Mouse (Mus musculus) left cerebral cortex, postnatal 10 days (tissue): ENCODE measurements around the gene Kcnj5. TPM values are rescaled to one million over a fixed set of nuclear protein-coding genes. Genes with fewer than 3 reads are reported as not detected.

Experiments used
- DNase-seq, 2 experiments: peaks; one replicate each; pipeline ENCODE4 v3.0.0; 2021 to 2022; ENCODE audit warnings: low spot score in 2 of 2, mixed read lengths in 1 of 2; ENCODE audit errors: extremely low spot score in 1 of 2
- intact Hi-C: fragments of 180-260 bp; cut with DNase I; formaldehyde crosslinking; loops from one replicate; pipeline ENCODE4 v1.15.1; 2025
- total RNA-seq, 2 experiments: library from RNA; stranded (reverse); gene quantifications; 2 replicates each; pipeline ENCODE4 v1.2.3; 2021

Gene Kcnj5
- total RNA-seq, 2 experiments from 2014 or later: 1.6 to 1.7 TPM

DNA sequence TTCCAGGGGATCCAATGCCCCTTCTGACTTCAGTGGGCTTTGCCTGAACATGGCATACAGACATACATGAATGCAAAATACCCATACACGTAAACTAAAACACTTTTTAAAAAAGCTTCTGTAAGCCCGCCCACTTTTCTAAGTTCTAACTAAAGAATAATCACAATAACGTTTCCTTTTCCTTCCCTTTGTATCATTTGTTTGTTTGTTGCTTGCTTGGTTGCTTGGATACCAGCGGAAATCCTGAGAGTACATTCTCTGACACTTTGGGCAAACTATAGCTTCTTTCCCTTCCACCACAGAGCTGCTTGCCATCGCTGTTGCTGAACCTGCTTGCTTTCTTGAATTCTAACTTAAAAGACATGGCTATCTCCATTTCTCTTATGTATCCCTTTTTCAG, 13.0 kb downstream of the Kcnj5 start:
- no peak for DNase-seq

DNA sequence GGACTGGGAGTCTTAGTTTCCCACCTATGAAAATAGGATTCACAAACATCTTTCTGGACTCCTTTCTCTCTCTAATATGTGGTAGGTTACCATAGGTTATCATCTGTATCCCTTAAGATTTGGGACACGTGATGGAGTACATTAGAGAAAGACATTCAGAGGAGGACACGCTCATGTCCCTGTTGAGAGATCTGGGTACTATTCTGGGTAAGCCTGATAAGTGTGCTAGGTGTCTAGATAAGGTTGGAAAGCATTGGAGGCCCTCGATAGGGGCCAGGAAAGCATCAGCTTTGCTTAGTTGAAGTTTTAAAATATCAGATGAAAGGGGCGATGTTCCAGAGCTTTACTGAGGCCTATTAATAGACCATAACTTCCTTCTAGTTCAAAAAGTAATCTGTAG, 15.4 kb downstream of the Kcnj5 start:
- intact Hi-C loops: no loop called here
- no peak for DNase-seq

More for the DNA sequence above, 13.0 kb downstream of the Kcnj5 start:
- intact Hi-C loops: no loop called here

DNA sequence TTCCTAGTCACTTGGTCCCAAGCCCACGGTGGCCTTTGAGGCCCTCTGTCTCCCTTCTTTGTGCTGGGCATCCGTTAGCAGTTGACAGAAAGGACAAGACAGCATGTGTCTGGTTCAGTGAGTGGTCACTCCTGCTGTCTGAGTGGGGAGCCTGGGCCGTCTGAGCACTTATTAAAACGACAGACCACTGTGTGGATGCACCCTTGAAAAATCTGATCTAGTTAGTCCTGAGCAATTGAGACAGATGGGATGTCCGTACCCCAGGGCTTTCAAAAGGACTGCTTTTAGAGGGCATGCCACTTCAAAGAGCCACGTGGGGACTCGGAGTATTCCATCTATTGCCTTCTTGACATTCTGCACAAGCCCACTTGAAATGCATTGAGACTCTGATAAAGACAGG, 20.5 kb downstream of the Kcnj5 start:
- intact Hi-C loops: no loop called here
- DNase-seq: no peak

DNA sequence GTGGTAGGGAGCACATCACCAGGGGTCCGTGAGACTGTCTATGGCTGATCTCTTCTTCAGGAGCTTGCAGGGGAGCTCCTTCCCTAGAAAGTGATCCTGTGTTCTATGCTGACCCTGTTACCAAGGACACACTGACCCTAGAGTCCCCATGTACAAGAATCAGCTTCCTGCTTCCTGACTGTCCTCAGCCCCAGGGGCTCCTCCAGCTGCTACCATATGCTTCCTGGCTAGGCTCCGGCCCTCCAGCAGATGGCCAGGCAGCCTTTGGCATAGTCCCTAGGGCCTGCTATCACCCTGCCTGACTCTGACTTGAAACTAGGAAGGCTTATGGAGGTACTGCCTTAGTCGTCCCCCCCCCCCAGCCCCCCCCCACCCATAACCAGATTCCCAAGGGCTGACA, 24.0 kb downstream of the Kcnj5 start:
- DNase-seq: peak in 1 of 2 experiments; percentile 33
- intact Hi-C loops: no loop called here

DNA sequence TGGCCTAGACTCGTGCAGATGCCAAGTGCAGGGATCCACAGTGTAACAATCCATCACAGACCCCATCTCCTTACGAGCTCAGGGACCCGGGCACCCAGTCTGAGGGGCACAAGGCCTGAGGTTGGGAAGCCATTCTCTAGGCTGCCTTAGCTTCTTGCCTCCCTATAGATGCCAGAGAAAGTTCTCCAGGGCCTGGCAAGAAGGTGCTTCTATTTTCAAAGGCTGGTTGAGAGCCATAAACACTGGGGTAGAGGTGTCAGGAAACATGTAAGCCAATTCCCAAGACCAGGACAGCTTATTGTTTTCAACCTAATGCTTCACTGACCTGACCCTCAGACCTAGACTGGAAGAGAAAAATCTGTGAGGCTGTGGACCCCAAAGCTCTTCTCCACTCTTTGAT, 28.2 kb downstream of the Kcnj5 start:
- no peak for DNase-seq
- intact Hi-C loops: no loop called here

DNA sequence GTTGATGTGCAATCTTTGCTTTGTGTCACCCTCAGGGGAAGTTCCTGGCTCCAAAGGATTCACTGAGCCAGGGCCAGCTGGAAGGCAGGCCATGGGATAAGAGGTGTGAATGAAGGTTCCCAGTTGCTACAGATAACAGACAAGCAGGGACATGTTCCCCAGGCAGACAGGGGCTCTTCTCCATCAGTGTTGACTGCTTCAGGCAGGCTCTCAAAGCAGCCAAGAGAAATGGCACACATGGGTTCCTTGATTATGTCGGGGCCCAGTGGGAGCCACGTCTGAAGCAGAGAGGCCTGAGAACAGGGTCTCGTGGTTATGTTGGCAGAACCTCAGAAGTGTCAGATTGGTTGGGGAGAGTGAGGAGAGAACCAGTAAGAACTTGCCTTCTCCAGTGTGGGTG, 30.1 kb downstream of the Kcnj5 start:
- intact Hi-C loops: no loop called here
- no peak for DNase-seq

DNA sequence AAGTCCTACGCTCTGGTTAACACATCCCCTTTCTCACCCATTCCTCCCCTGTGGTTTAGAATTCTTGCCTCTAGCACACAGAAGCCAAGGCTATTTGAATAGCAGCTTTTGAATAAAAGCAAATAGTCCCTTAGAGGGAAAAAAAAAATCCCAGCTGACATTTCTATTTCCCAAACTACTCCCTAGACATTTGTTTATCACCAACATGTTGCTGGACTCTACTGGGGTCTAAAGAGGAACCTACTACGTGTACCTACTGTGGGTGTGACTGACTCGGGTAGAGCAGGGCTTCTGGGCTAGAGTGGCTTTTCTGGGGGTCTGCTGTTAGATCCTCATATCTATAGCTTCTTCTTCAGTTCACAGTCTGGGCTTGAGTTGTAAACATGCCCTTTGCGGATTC, 31.9 kb downstream of the Kcnj5 start:
- intact Hi-C loops: no loop called here
- DNase-seq: no peak

DNA sequence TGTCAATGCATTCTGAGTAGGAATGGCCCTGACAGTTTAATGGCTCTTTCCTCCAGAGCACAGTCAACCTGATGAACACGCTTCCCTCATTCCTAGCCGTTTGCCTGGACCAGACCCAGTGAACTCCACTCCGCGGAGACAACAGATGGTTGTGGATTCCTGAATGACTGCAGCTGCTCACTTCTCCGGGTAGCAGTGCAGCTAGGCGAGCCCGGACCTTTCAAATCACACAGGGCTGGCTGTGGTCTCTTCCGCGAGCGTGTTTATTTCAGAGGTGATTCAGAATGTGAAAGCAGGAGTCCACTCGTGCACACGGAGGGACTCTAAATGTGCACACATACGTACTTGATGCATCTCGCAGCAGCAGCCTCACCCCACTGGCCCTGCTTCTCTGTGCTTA, 32.4 kb downstream of the Kcnj5 start:
- no peak for DNase-seq

DNA sequence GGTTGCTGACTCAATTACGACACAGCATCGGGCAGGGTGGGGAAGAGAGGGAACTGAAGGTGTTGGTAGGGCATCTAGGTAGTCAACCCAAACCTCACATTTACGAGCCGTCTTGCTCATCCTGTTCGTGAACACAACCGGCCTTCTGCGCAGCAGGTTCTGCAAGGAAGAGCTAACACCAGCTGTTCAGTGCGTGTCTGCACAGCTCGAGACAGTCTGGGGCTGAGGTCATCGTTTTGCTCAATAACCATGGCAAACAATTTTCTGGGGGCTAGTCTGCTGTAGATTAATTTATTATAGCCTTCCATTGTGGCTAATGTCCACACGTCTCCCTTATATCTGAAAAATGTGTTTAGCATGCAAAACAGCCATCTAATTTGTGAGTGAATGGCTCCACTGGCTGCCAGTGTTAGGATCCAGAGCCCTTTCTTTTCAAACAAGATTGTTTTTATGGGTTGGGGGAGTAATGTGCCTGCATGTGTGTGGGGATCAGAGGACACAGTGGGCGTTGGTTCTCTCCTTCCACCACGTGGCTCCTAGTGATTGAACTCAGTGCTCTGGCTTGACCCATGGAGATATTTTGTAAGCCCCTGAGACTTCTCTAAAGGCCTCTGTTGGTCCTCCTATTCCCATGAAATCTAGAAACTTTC, 41.5 kb downstream of the Kcnj5 start:
- intact Hi-C loops: no loop called here

More for the DNA sequence above, 32.4 kb downstream of the Kcnj5 start:
- intact Hi-C loops: no loop called here

DNA sequence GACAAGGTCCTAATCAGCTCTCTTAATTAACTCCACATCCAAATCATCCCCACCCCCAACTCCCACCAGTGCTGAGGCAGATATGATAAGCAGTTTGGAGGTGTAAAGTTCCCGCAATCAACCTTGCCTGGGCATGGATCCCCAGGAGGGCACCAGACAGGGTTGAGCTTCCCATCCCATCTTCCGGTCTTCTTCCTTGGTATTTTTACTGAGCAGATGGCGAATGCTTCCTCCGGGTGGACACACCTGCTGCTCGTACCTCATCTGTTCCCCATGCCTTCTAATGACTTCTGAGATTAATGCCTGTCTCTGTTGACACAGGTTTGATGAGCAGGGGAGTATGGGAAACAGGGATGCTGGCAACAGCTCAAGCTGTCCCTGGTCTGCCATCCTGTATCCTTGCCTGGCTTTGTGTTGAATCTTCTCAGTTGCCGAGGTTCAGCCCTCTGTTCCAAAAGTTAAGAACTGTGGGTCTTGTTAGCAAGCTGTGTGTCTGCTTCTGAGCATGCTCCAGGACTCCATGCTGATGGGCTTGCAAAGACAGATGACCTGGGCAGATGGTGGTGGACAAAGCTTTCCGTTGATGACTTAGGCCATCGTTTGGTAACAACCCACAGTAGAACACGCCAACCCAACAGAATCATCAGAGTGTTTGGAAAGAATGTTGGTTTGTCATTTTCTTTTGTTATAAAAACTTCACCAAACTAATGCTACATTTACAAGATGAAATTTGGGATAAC, 48.9 kb downstream of the Kcnj5 start:
- no peak for DNase-seq
- intact Hi-C loops: no loop called here

More for the DNA sequence above, 41.5 kb downstream of the Kcnj5 start:
- DNase-seq: no peak

DNA sequence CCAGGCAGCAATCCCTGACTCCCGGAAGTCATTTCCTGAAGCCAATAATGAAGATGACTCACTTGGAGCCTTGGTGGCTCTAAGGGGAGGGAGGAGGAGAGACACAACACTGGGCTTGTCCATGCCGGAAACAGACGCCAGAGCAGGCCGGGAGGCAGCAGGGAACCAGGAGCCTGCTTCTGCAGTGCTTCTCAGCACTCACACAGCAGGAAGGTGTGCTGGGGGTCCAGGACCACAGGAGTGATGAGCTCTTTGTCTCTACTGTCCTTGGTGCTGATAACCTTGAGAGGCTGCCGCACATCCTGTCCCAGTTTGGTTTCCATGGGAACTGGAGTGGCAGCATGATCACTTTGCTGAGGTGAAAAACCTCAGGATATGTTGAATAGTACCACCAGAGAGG, 51.5 kb downstream of the Kcnj5 start:
- intact Hi-C loops: no loop called here
- no peak for DNase-seq

DNA sequence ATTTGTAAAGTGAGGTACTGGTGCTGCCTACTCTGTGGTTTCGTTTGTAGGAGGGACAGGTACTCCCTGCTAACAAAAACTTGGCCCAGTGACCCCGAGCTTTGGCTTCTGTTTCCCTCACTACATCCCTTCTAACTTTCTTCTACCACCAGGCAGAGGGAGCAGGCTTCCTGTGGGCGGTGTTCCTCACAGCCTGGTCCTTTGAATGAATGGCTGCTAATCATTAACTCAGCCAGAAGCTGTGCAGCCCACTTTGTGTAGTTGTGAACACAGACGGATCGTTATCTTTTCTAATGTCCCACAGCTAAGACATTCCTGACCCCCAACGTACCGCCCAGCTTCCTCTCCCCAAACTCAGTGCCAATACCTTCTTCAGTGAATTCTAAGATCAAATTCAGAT, 52.5 kb downstream of the Kcnj5 start:
- intact Hi-C loops: no loop called here
- no peak for DNase-seq

DNA sequence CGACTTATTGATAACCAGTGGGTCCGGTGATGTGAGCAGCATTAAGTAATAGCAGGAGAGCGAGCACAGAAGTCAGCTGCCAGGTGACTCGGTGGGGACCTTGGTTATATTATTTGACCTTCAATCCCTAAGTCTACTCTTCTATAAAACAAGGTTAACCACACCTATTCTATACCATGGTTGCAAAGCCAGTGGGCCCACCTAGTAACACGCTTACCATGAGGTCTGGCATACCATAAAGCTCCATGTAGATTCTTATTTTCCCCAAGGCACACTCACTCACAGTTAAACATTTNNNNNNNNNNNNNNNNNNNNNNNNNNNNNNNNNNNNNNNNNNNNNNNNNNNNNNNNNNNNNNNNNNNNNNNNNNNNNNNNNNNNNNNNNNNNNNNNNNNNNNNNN, 60.6 kb downstream of the Kcnj5 start:
- intact Hi-C loops: no loop called here
- DNase-seq: no peak

DNA sequence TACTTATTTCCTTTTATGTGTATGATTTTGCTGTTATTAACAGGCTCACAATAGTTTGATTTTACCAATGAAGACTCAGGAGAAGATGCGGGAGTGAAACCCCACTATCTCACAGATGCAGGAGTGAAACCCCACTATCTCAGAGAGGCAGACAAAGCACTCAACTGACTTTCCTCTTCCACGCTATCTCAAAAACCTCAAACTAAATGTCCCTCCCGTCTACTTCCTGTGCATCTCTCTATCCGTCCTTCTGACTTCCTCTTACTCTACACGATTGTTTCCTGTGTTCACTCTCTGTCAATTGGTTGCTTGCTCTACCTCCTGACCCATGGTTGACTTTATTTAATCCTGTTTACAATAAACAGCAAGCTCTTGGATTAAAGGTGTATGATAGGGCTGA, 63.7 kb downstream of the Kcnj5 start:
- intact Hi-C loops: no loop called here
- no peak for DNase-seq

DNA sequence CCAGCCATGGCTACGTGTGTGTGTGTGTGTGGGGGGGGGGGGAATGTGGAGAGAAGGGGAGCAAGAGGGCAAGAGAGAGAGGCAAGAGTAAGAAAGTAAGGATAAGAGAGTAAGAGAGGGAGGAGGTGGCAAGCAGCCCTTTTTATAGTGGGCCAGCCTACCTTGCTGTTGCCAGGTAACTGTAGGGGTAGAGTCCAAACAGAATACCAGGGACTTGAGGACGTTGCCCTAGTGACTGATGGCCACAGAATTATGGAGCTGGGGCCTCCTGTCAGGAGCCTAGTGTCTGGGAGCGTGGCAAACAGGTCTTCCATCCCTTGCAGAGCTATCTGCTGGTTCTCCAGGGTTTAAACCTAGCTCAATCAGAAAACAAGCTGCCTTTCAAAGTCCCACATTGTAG, 64.4 kb downstream of the Kcnj5 start:
- DNase-seq: no peak
- intact Hi-C loops: loop anchor here (10.0 kb wide), 1 partner anchor 305 kb away; no protein-coding TSS in a partner anchor

DNA sequence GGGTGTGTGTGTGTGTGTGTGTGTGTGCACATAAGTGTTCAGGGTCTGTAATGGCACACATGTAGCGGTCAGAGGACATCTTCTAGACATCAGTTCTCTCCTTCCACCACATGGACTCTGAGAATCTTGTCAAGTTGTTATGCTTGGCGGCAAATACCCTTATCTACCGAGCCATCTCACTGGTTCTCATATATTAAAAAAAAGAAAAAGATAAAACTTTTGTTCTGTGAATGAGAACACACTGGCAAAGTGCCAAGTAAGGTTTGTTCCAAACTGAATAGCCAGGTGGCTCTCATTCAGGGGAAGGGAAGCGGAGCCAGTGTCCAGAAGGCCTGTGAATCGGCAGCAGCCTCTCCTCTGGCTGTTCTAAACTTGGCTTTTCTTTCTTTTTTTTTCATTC, 66.1 kb downstream of the Kcnj5 start:
- intact Hi-C loops: loop anchor here (10.0 kb wide), 1 partner anchor 307 kb away; no protein-coding TSS in a partner anchor
- DNase-seq: no peak

DNA sequence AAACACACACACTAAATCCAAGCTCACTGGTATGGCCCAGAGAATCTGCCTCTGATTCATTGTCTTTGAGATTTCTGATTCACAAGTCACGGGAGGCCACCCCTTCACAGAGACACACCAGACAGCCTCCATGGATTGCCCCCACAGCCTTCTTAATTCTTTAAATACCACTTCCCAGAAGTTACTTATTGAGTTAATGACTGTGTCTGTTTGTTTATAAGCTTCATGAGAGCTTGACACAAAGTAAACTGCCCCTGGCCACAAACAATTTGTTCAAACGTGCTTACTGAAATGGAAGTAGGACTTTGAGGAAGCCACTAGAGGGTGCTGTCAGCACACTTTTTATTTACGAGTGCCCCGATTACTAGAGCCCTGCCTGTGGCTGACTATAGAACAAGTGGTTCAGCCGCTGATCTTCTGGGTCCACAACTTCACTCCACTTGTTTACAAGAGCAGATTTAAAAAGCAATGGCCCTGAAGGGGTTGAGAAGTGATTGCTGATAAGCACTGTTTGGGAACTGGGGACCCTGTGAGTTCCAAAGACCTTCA, 72.2 kb downstream of the Kcnj5 start:
- peak; percentile 66 to 71 for DNase-seq
- intact Hi-C loops: loop anchor here (2.0 to 10.0 kb wide), 3 partner anchors 79 to 820 kb away; no protein-coding TSS in a partner anchor
